Mouse (Mus musculus): ENCODE data around the gene Brd4. TPM values are rescaled to one million over a fixed set of nuclear protein-coding genes. Genes with fewer than 3 reads are reported as not detected.
A peak's percentile ranks its signal among the peaks of the same experiment; 100 is the strongest.

Brd4 gene
- polyA plus RNA-seq, 1 experiment from 2014 or later: 20.2 TPM

GRCm38 (mm10) chr17:32166687-32167086 lies 117.8 kb downstream of the Brd4 start, which contains the start of gene Notch3:
Notch3 (minus strand) TSS chr17:32166852.
- Histone ChIP-seq H3K27ac (ENCODE audit: low read depth) (no peak within 1 kb of the TSS), H3K4me3 (ENCODE audit: low read depth, low read length) (peak within 1 kb of the TSS; percentile 48), H3K9me3 (ENCODE audit: low read length) (no peaks in the 10 kb centered on the region), H3K9ac (replicated peaks) (peak within 1 kb of the TSS; percentile 3; the same call in 1 of the 2 replicates), H3K4me1 (ENCODE audit: insufficient read depth) (peaks cover 26% of the 10 kb centered on the region), H3K27me3 (ENCODE audit: insufficient read depth, low read length) (peaks cover 55% of the 10 kb centered on the region), H3K4me2 (ENCODE audit: low read depth, low read length) (peak within 1 kb of the TSS; percentile 80), H3K36me3 (replicated peaks; ENCODE audit: insufficient read depth, low read length) (no peaks in the 10 kb centered on the region)
- ATAC-seq (no peak), DNase-seq (peak; percentile 39)
- WGBS (ENCODE audit: insufficient replicate concordance): 7% methylated on average over 39 of the region's 39 CpGs
- TF ChIP-seq EP300 (IDR thresholded peaks at IDR 0.05; ENCODE audit: low read depth) (no peak), CTCF (IDR thresholded peaks at IDR 0.05; ENCODE audit: low read depth) (no peak)

- Histone ChIP-seq H3K4me3 (ENCODE audit: low read depth, low read length) (peak overlapping the region; percentile 48), H3K4me2 (ENCODE audit: low read depth, low read length) (peak overlapping the region; percentile 80), H3K9ac (replicated peaks) (peak overlapping the region; percentile 3; the same call in 1 of the 2 replicates), H3K9me3 (ENCODE audit: low read length) (no peaks in the 10 kb centered on the region), H3K4me1 (ENCODE audit: insufficient read depth) (peaks cover 26% of the 10 kb centered on the region), H3K36me3 (replicated peaks; ENCODE audit: insufficient read depth, low read length) (no peaks in the 10 kb centered on the region), H3K27me3 (ENCODE audit: insufficient read depth, low read length) (peaks cover 62% of the 10 kb centered on the region), H3K27ac (ENCODE audit: low read depth) (no peak overlapping the region)
- TF ChIP-seq CTCF (IDR thresholded peaks at IDR 0.05; ENCODE audit: low read depth) (no peak), EP300 (IDR thresholded peaks at IDR 0.05; ENCODE audit: low read depth) (no peak)
- 1% methylated on average over 24 of the region's 43 CpGs for WGBS (ENCODE audit: insufficient replicate concordance)
- no peak for ATAC-seq
- peak; percentile 53 for DNase-seq
Observed at GRCm38 (mm10) chr17:32165803-32166595, 118.5 kb downstream of the Brd4 start.

DNA sequence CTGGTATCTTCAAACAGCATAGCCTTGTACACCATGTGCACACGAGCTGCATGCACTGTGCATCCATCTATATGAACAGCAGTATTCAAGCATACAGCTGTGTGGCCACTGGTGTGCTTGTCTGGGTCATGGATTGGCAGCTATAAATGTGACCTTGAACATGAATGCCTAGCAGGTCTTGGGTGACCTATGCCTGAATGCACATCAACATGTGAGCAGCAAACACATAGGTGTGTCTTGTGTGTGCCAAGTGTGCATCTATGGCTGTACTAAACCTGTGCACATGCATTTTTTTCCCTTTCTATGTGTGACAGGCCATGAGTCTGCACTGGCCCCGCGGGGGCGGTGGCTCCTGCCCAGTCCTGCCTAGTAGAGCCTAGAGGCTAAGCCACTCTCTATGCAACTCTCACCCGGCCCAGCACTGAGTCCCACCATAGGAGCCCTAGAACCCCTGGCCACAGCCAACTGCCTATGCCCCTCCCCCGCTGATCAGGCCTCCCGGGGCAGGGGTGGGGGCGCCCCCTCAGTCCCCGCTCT lies 119.2 kb downstream of the Brd4 start:
- peak overlapping the region; percentile 48 for H3K4me3 ChIP-seq (ENCODE audit: low read depth, low read length)
- DNase-seq: no peak
- peaks cover 68% of the 10 kb centered on the region for H3K27me3 ChIP-seq (ENCODE audit: insufficient read depth, low read length)
- no peak overlapping the region for H3K27ac ChIP-seq (ENCODE audit: low read depth)
- peaks cover 26% of the 10 kb centered on the region for H3K4me1 ChIP-seq (ENCODE audit: insufficient read depth)
- no peak for ATAC-seq
- H3K36me3 ChIP-seq (replicated peaks; ENCODE audit: insufficient read depth, low read length): no peaks in the 10 kb centered on the region
- WGBS (ENCODE audit: insufficient replicate concordance): 20% methylated on average over 9 of the region's 9 CpGs
- peak overlapping the region; percentile 80 for H3K4me2 ChIP-seq (ENCODE audit: low read depth, low read length)
- TF ChIP-seq EP300 (IDR thresholded peaks at IDR 0.05; ENCODE audit: low read depth) (no peak), CTCF (IDR thresholded peaks at IDR 0.05; ENCODE audit: low read depth) (no peak)
- no peaks in the 10 kb centered on the region for H3K9me3 ChIP-seq (ENCODE audit: low read length)
- 0 out of 2 replicates have a peak overlapping the region, but pooled peaks have one; percentile 3 for H3K9ac ChIP-seq (replicated peaks)

- Histone ChIP-seq H3K36me3 (replicated peaks; ENCODE audit: insufficient read depth, low read length) (no peaks in the 10 kb centered on the region), H3K27ac (ENCODE audit: low read depth) (no peak overlapping the region), H3K9me3 (ENCODE audit: low read length) (no peaks in the 10 kb centered on the region), H3K27me3 (ENCODE audit: insufficient read depth, low read length) (peaks cover 68% of the 10 kb centered on the region), H3K9ac (replicated peaks) (no peak overlapping the region), H3K4me3 (ENCODE audit: low read depth, low read length) (no peak overlapping the region), H3K4me2 (ENCODE audit: low read depth, low read length) (no peak overlapping the region), H3K4me1 (ENCODE audit: insufficient read depth) (peaks cover 26% of the 10 kb centered on the region)
- TF ChIP-seq EP300 (IDR thresholded peaks at IDR 0.05; ENCODE audit: low read depth): no peak
- no peak for TF ChIP-seq CTCF (IDR thresholded peaks at IDR 0.05; ENCODE audit: low read depth)
- ATAC-seq: no peak
- DNase-seq: no peak
Observed at GRCm38 (mm10) chr17:32164780-32165179, 119.7 kb downstream of the Brd4 start.

DNA sequence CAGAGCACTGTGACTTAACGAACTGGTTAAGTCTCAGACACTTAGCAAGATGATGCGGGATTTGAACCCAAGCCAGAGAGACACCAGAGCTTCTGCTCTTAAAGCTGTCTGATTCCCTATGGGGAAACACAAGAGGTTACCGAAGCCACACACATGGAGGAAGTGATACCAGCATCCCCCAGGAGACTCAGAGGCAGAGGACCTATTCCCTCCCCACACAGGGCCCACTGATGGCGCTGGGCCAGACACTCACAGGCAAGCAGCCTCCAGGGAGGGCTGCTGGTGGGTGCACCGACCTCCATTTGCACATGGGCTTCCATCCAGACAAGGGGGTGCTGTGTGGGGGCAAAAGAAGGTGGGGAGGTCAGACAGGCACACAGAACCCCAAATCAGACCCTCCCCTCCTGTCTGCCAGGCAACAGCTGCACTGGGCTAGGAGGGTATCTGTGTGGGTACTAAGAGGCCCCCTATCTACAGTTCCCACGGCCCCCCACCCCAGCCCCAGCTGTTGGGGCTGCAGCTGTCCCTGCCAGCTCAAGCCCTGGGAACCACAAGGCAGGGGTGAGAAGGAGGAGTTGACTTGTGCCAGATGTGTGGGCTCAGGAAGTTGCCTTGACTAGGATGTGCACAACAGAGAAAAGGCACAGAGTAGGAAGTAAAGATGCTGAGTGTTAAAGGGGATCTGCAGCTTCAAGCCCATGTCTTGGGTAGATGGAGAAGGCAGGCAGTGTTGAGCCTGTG lies 120.4 kb downstream of the Brd4 start:
- no peaks in the 10 kb centered on the region for H3K36me3 ChIP-seq (replicated peaks; ENCODE audit: insufficient read depth, low read length)
- H3K27me3 ChIP-seq (ENCODE audit: insufficient read depth, low read length): peaks cover 68% of the 10 kb centered on the region
- no peak overlapping the region for H3K4me3 ChIP-seq (ENCODE audit: low read depth, low read length)
- no peak overlapping the region for H3K27ac ChIP-seq (ENCODE audit: low read depth)
- DNase-seq (peak; percentile 64), ATAC-seq (peak; percentile 66)
- no peak for TF ChIP-seq EP300 (IDR thresholded peaks at IDR 0.05; ENCODE audit: low read depth)
- TF ChIP-seq CTCF (IDR thresholded peaks at IDR 0.05; ENCODE audit: low read depth): no peak
- 37% methylated on average over 6 of the region's 6 CpGs for WGBS (ENCODE audit: insufficient replicate concordance)
- H3K9ac ChIP-seq (replicated peaks): no peak overlapping the region
- H3K4me1 ChIP-seq (ENCODE audit: insufficient read depth): peaks cover 22% of the 10 kb centered on the region
- H3K9me3 ChIP-seq (ENCODE audit: low read length): no peaks in the 10 kb centered on the region
- H3K4me2 ChIP-seq (ENCODE audit: low read depth, low read length): no peak overlapping the region

Measured in liver, postnatal 0 days (tissue).